Mouse (Mus musculus) lung, postnatal 0 days (tissue): ENCODE data around the gene Fam189a1. TPM values are rescaled to one million over a fixed set of nuclear protein-coding genes. Genes with fewer than 3 reads are reported as not detected.
A peak's percentile ranks its signal among the peaks of the same experiment; 100 is the strongest.

Experiments used
- ATAC-seq: fragments of 200-750 bp; cut with Nextera tagmentation; 2 replicates; pipeline ENCODE4 v1.8.0; 2017; ENCODE audit warnings: moderate library complexity
- DNase-seq: peaks from one replicate; pipeline ENCODE4 v3.0.0-alpha.2; 2016; ENCODE audit warnings: low spot score
- H3K27ac ChIP-seq: fragments of 300-500 bp; sonication (generic); 2 replicates; pipeline ENCODE4 v1.5.1; 2014; ENCODE audit warnings: antibody characterized with exemption, mild to moderate bottlenecking, low read length, mixed read lengths
- H3K27me3 ChIP-seq: fragments of 300-500 bp; sonication (generic); replicated peaks from 2 replicates; pipeline ENCODE4 v1.6.1; 2014; ENCODE audit warnings: low read length, mixed read lengths; ENCODE audit not compliant: insufficient read depth
- H3K36me3 ChIP-seq: fragments of 300-500 bp; sonication (generic); 2 replicates; pipeline ENCODE4 v1.6.1; 2014; ENCODE audit warnings: low read length, mixed read lengths; ENCODE audit not compliant: insufficient read depth
- H3K4me1 ChIP-seq: fragments of 300-500 bp; sonication (generic); 2 replicates; pipeline ENCODE4 v1.6.1; 2014; ENCODE audit warnings: antibody characterized with exemption, low read depth, low read length, mixed read lengths; ENCODE audit not compliant: insufficient read depth
- H3K4me2 ChIP-seq: fragments of 300-500 bp; sonication (generic); replicated peaks from 2 replicates; pipeline ENCODE4 v1.6.1; 2014; ENCODE audit warnings: low read depth, mild to moderate bottlenecking, low read length, moderate library complexity, mixed read lengths
- H3K4me3 ChIP-seq: fragments of 300-500 bp; sonication (generic); 2 replicates; pipeline ENCODE4 v1.5.1; 2014; ENCODE audit warnings: low read depth, low read length
- H3K9ac ChIP-seq: fragments of 300-500 bp; sonication (generic); replicated peaks from 2 replicates; pipeline ENCODE4 v1.6.1; 2014; ENCODE audit warnings: low read depth, mild to moderate bottlenecking
- H3K9me3 ChIP-seq: fragments of 300-500 bp; sonication (generic); 2 replicates; pipeline ENCODE4 v1.6.1; 2016; ENCODE audit warnings: low read length, mixed read lengths
- CTCF ChIP-seq: IDR thresholded peaks from 2 replicates; pipeline ENCODE4 v1.5.1; 2016; ENCODE audit warnings: antibody characterized with exemption, mild to moderate bottlenecking
- EP300 ChIP-seq: IDR thresholded peaks from 2 replicates; pipeline ENCODE4 v1.6.1; 2016; ENCODE audit warnings: antibody characterized with exemption, mild to moderate bottlenecking, control low read depth
- WGBS: fragments of 180-500 bp; shearing (Covaris S2); extraction: QIAGEN DNeasy Blood & Tissue Kit; methylation state at CpG from one replicate; pipeline ENCODE4 v1.1.7; 2014; 5-methylcytosine and 5-hydroxymethylcytosine counted together
- polyA plus RNA-seq: library from polyadenylated mRNA; unstranded; fragments of >200 nt; fragmentation: Nextera tagmentation; extraction: Ambion mirVana; gene quantifications from 2 replicates; pipeline ENCODE4 v1.2.1, GENCODE M21; 2015

The Fam189a1 gene
- polyA plus RNA-seq, 1 experiment from 2014 or later, result 0.07 TPM

GRCm38 (mm10) chr7:65011133-65011532, 145.2 kb downstream of the Fam189a1 start:
- ATAC-seq (no peak), DNase-seq (peak; percentile 10)
- no peaks in the 10 kb centered on the region for H3K36me3 ChIP-seq
- H3K27me3 ChIP-seq, result no peaks in the 10 kb centered on the region
- H3K9ac ChIP-seq, result no peak overlapping the region
- no peak overlapping the region for H3K4me2 ChIP-seq
- no peak overlapping the region for H3K27ac ChIP-seq
- 50% methylated on average over 6 of the region's 6 CpGs for WGBS
- H3K9me3 ChIP-seq, result no peaks in the 10 kb centered on the region
- H3K4me1 ChIP-seq, result no peaks in the 10 kb centered on the region
- TF ChIP-seq EP300, result no peak
- no peak for TF ChIP-seq CTCF
- H3K4me3 ChIP-seq, result no peak overlapping the region

GRCm38 (mm10) chr7:65010275-65010674, 146.1 kb downstream of the Fam189a1 start:
- Histone ChIP-seq H3K36me3 (no peaks in the 10 kb centered on the region), H3K9me3 (no peaks in the 10 kb centered on the region), H3K27me3 (no peaks in the 10 kb centered on the region), H3K4me3 (no peak overlapping the region), H3K4me1 (no peaks in the 10 kb centered on the region), H3K4me2 (no peak overlapping the region), H3K27ac (no peak overlapping the region), H3K9ac (no peak overlapping the region)
- 52% methylated on average over 6 of the region's 6 CpGs for WGBS
- DNase-seq (no peak), ATAC-seq (no peak)
- TF ChIP-seq CTCF, result no peak
- no peak for TF ChIP-seq EP300

DNA sequence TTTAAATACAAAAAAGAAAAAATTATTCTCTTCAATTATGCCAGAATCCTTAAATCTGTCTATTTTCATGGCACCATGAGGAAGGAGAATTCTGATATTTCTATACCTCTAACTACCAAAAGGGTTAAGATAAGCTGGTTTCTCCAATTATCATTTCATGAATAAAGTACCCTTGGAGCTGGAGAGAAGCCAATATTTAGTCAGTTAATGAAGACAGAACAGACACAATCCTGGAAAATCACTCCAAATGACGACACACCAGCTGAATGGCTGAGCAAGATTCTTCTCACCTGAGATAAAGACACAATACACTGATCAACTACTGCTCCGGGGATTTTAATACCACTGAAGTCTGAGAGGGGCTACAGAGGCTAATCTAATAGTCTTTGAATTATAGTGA, 150.6 kb downstream of the Fam189a1 start:
- Histone ChIP-seq H3K4me1 (no peaks in the 10 kb centered on the region), H3K9ac (no peak overlapping the region), H3K9me3 (no peaks in the 10 kb centered on the region), H3K4me3 (no peak overlapping the region), H3K27ac (no peak overlapping the region), H3K36me3 (no peaks in the 10 kb centered on the region), H3K27me3 (no peaks in the 10 kb centered on the region), H3K4me2 (no peak overlapping the region)
- ATAC-seq, result no peak
- TF ChIP-seq CTCF, result no peak
- no peak for TF ChIP-seq EP300
- 44% methylated on average over 2 of the region's 2 CpGs for WGBS
- no peak for DNase-seq

DNA sequence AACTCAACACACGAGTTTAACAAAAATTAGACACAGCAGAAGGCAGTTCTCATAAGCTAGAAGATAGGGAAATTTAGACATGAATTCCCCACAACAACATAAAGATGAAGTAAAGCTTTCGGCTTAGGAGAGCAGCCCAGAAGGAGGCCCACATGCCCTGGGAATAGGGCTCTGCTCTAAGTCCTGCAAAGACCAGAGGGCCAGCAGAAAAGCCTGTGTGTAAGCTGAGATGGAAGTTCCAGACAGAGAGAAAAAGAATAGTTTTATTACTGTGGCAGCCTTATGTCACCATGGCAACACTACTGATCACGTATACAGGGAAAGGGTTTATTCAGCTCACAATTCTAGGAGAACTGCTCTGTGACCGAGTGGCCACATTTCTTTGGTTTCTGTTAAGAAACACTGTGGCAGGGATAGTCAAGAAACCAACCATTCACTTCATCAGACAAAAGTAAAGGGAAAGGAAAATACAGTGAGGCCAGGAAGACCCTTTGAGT, 156.6 kb downstream of the Fam189a1 start:
- WGBS, result 61% methylated on average over 4 of the region's 4 CpGs
- ATAC-seq, result no peak

GRCm38 (mm10) chr7:64997743-64998142, 158.6 kb downstream of the Fam189a1 start:
- no peak overlapping the region for H3K9ac ChIP-seq
- H3K27me3 ChIP-seq, result no peaks in the 10 kb centered on the region
- H3K4me3 ChIP-seq, result no peak overlapping the region
- H3K4me2 ChIP-seq, result no peak overlapping the region
- DNase-seq (no peak), ATAC-seq (no peak)
- no peaks in the 10 kb centered on the region for H3K4me1 ChIP-seq
- no peak overlapping the region for H3K27ac ChIP-seq
- no peaks in the 10 kb centered on the region for H3K9me3 ChIP-seq
- TF ChIP-seq CTCF (no peak), EP300 (no peak)
- WGBS, result 83% methylated on average over 5 of the region's 5 CpGs
- H3K36me3 ChIP-seq, result no peaks in the 10 kb centered on the region

More for the DNA sequence above, 156.6 kb downstream of the Fam189a1 start:
- Histone ChIP-seq H3K27me3 (no peaks in the 10 kb centered on the region), H3K4me2 (no peak overlapping the region), H3K4me3 (no peak overlapping the region), H3K4me1 (no peaks in the 10 kb centered on the region), H3K9ac (no peak overlapping the region), H3K27ac (no peak overlapping the region), H3K36me3 (no peaks in the 10 kb centered on the region), H3K9me3 (no peaks in the 10 kb centered on the region)
- no peak for DNase-seq
- TF ChIP-seq EP300 (no peak), CTCF (no peak)

- H3K4me1 ChIP-seq, result no peaks in the 10 kb centered on the region
- no peak overlapping the region for H3K9ac ChIP-seq
- 55% methylated on average over 8 of the region's 8 CpGs for WGBS
- H3K27me3 ChIP-seq, result no peaks in the 10 kb centered on the region
- H3K4me3 ChIP-seq, result no peak overlapping the region
- no peak overlapping the region for H3K27ac ChIP-seq
- TF ChIP-seq EP300 (no peak), CTCF (no peak)
- no peak overlapping the region for H3K4me2 ChIP-seq
- no peak for ATAC-seq
- DNase-seq, result no peak
- no peaks in the 10 kb centered on the region for H3K9me3 ChIP-seq
- no peaks in the 10 kb centered on the region for H3K36me3 ChIP-seq
Measured at GRCm38 (mm10) chr7:64995946-64996444, 160.4 kb downstream of the Fam189a1 start.

- 68% methylated on average over 4 of the region's 4 CpGs for WGBS
Measured at GRCm38 (mm10) chr7:64989406-64989805, 167.0 kb downstream of the Fam189a1 start.

More at GRCm38 (mm10) chr7:64989406-64989805, 167.0 kb downstream of the Fam189a1 start:
- H3K27ac ChIP-seq, result no peak overlapping the region
- no peaks in the 10 kb centered on the region for H3K27me3 ChIP-seq
- DNase-seq (no peak), ATAC-seq (no peak)
- no peaks in the 10 kb centered on the region for H3K4me1 ChIP-seq
- no peaks in the 10 kb centered on the region for H3K36me3 ChIP-seq
- no peak overlapping the region for H3K4me2 ChIP-seq
- H3K9me3 ChIP-seq, result no peaks in the 10 kb centered on the region
- TF ChIP-seq CTCF (no peak), EP300 (no peak)
- no peak overlapping the region for H3K4me3 ChIP-seq
- H3K9ac ChIP-seq, result no peak overlapping the region
